Mouse (Mus musculus) bone marrow, adult 2 months (tissue): Measurements from ENCODE around the gene Tpsb2. TPM values are rescaled to one million over a fixed set of nuclear protein-coding genes. Genes with fewer than 3 reads are reported as not detected.

Source experiments
- H3K27ac ChIP-seq: fragments of 200-500 bp; 2 replicates; pipeline ENCODE4 v1.5.1; 2012; ENCODE audit warnings: low read depth, mild to moderate bottlenecking, control low read depth, inconsistent platforms, low read length; ENCODE audit not compliant: control insufficient read depth, poor library complexity, insufficient read depth
- H3K4me1 ChIP-seq: fragments of 200-500 bp; 2 replicates; pipeline ENCODE4 v1.6.1; 2011; ENCODE audit warnings: low read length; ENCODE audit not compliant: control insufficient read depth, insufficient read depth
- H3K4me3 ChIP-seq: fragments of 200-500 bp; replicated peaks from 2 replicates; pipeline ENCODE3; 2011; ENCODE audit warnings: mild to moderate bottlenecking, low read depth, low read length, control low read depth; ENCODE audit not compliant: control insufficient read depth
- CTCF ChIP-seq: fragments of 200-500 bp; IDR thresholded peaks from 2 replicates; pipeline ENCODE4 v1.5.1; 2011; ENCODE audit warnings: low read length, control low read depth; ENCODE audit not compliant: control insufficient read depth, insufficient read depth
- POLR2A ChIP-seq: fragments of 200-500 bp; IDR thresholded peaks from 2 replicates; pipeline ENCODE4 v1.6.1; 2011; ENCODE audit warnings: low read depth, mild to moderate bottlenecking, control low read depth, low read length, borderline replicate concordance; ENCODE audit not compliant: control insufficient read depth
- WGBS: fragments of 180-500 bp; shearing (Covaris S2); methylation state at CpG from one replicate; pipeline ENCODE4 v1.1.7; 2018; 5-methylcytosine and 5-hydroxymethylcytosine counted together
- polyA plus RNA-seq: library from polyadenylated mRNA; stranded (reverse); fragments of >200 nt; gene quantifications from 2 replicates; pipeline ENCODE4 v1.2.4, GENCODE M21; 2011; ENCODE audit warnings: low replicate concordance; ENCODE audit not compliant: missing spikeins, insufficient read depth, insufficient read length

Gene Tpsb2
- polyA plus RNA-seq, 1 experiment: not detected

- H3K27ac ChIP-seq: no peak overlapping the region
- H3K4me1 ChIP-seq: no peaks in the 10 kb centered on the region
- no peak for TF ChIP-seq POLR2A
- TF ChIP-seq CTCF: no peak
- H3K4me3 ChIP-seq: no peak overlapping the region
- 8% methylated on average over 7 of the region's 7 CpGs for WGBS
These were observed 34.3 kb downstream of the Tpsb2 start for GRCm38 (mm10) chr17:25400443-25400842.

GRCm38 (mm10) chr17:25401491-25401890 lies 35.4 kb downstream of the Tpsb2 start:
- Histone ChIP-seq H3K4me3 (no peak overlapping the region), H3K4me1 (no peaks in the 10 kb centered on the region), H3K27ac (no peak overlapping the region)
- WGBS: 50% methylated on average over 4 of the region's 4 CpGs
- no peak for TF ChIP-seq CTCF
- TF ChIP-seq POLR2A: no peak

GRCm38 (mm10) chr17:25402224-25402623 lies 36.1 kb downstream of the Tpsb2 start:
- Histone ChIP-seq H3K27ac (no peak overlapping the region), H3K4me1 (no peaks in the 10 kb centered on the region), H3K4me3 (no peak overlapping the region)
- WGBS: 78% methylated on average over 13 of the region's 13 CpGs
- TF ChIP-seq POLR2A (no peak), CTCF (no peak)

DNA sequence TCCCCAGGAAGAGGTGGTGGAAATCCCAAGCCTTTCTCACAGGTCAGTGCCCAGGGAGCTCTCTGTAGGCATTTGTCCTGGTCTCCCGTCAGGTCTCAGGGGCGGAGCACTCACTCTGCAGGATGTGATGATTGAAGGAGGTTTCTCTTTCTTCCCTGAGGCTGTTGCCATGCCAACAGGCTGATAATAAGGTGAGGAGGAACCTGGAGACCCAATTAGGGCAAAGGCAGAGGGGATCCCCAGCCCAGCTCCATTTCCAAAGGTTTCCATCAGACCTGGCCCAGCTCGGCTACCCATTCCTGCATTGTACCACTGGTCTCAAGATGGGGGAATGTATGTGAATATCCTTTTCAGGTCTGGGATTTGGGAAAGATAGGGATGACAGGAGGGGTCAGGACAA lies 38.1 kb downstream of the Tpsb2 start:
- TF ChIP-seq POLR2A: no peak
- no peak for TF ChIP-seq CTCF
- Histone ChIP-seq H3K4me1 (no peaks in the 10 kb centered on the region), H3K4me3 (no peak overlapping the region), H3K27ac (no peak overlapping the region)
- 32% methylated on average over 3 of the region's 3 CpGs for WGBS

GRCm38 (mm10) chr17:25405224-25405895 lies 39.3 kb downstream of the Tpsb2 start:
- 17% methylated on average over 10 of the region's 10 CpGs for WGBS
- H3K4me3 ChIP-seq: no peak overlapping the region
- TF ChIP-seq POLR2A (no peak), CTCF (no peak)
- H3K4me1 ChIP-seq: no peaks in the 10 kb centered on the region
- no peak overlapping the region for H3K27ac ChIP-seq

DNA sequence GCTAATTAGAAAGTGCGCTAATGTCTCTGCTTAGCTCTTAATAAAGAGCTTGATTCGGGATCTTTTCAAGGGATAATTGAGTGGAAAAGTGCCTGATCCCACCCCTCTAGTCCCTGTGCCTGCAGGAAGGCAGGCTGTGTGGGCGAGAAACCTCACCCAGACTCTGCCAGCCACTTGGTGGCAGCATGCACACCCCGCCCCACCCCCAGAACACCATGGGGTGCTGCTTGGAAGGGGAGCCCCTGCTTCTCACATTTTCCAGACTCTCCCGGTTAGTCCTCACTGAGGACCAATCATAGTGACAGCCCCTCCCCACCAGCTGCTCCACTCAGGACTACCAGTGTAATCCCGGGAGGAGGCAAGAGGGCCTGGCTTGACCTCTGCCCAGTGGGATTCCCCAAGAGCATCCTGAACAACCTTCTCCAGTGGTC lies 39.9 kb downstream of the Tpsb2 start:
- TF ChIP-seq CTCF: no peak
- no peak for TF ChIP-seq POLR2A
- H3K4me3 ChIP-seq: no peak overlapping the region
- no peaks in the 10 kb centered on the region for H3K4me1 ChIP-seq
- 26% methylated on average over 6 of the region's 6 CpGs for WGBS
- H3K27ac ChIP-seq: no peak overlapping the region

DNA sequence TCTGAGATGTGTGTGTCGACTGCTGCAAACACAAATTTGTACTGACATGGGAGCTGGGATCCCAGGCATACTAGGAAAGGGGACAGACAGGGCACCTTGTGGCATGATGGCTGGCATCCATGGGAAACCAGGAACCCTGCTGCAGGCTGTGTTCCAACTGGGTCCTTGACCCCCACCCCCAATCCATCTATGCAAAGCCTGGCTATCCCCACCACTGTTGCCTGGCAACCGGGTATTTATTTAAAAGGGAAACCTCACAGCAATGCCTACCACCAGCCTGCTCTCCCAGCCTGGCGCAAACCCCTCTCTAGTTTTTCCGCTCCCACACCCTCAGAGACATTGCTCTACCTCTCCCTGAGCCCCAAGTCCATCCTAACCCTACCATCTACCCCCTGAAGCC lies 41.2 kb downstream of the Tpsb2 start:
- WGBS: 69% methylated on average over 4 of the region's 4 CpGs

DNA sequence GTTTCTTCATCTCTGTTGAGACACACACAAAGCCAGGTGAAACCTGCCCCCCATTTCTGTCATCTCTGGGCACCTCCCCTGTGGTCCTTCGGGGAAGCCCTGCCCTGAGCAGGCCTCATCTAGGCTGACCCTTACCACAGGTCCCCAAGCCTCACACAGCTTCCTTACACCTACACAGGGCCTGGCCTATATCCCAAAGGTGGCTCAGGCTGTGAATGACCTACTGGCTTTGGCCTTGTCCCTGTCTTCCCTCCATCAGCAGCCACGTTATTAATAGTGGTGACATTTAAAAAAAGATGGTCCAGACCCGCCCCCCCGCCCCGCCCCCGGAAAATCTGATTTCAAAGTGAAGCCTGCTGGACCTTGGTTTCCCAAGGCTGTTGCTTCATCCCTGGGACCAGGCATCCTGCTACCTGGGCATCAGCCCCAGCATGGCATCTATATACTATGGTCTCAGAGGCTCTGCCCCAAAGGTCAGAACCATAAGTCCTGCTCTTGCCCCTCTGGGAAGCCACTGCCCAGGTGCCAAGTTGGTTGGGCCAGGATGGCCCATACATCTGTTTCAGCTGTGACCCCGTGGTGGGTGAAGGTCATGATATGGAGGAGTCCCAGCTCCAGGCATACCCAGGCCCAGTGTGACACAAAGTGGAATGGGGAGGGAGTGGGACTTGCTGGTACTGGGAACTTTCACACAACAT lies 42.3 kb downstream of the Tpsb2 start:
- Histone ChIP-seq H3K27ac (no peak overlapping the region), H3K4me3 (no peak overlapping the region), H3K4me1 (no peaks in the 10 kb centered on the region)
- WGBS: 76% methylated on average over 7 of the region's 7 CpGs
- no peak for TF ChIP-seq POLR2A
- no peak for TF ChIP-seq CTCF

More for the DNA sequence above, 41.2 kb downstream of the Tpsb2 start:
- Histone ChIP-seq H3K4me1 (no peaks in the 10 kb centered on the region), H3K27ac (no peak overlapping the region), H3K4me3 (no peak overlapping the region)
- TF ChIP-seq CTCF (no peak), POLR2A (no peak)
